Mouse (Mus musculus) hindbrain, embryonic 16.5 days (tissue): ENCODE data around the gene 4933402N03Rik. TPM values are rescaled to one million over a fixed set of nuclear protein-coding genes. Genes with fewer than 3 reads are reported as not detected.

ENCODE experiments used
- ATAC-seq: fragments of 200-750 bp; cut with Nextera tagmentation; 2 replicates; pipeline ENCODE4 v1.8.0; 2017; ENCODE audit warnings: moderate TSS enrichment, moderate library complexity
- H3K27ac ChIP-seq: fragments of 300-500 bp; sonication (generic); 2 replicates; pipeline ENCODE4 v1.5.1; 2014; ENCODE audit warnings: low read depth, mild to moderate bottlenecking, control low read depth, low read length, moderate library complexity
- H3K27me3 ChIP-seq: fragments of 300-500 bp; sonication (generic); replicated peaks from 2 replicates; pipeline ENCODE4 v1.6.1; 2014; ENCODE audit warnings: low read length; ENCODE audit not compliant: control insufficient read depth, insufficient read depth
- H3K36me3 ChIP-seq: fragments of 300-500 bp; sonication (generic); 2 replicates; pipeline ENCODE4 v1.6.1; 2014; ENCODE audit warnings: mild to moderate bottlenecking, low read length, moderate library complexity, mixed read lengths; ENCODE audit not compliant: control insufficient read depth, insufficient read depth
- H3K4me1 ChIP-seq: fragments of 300-500 bp; sonication (generic); 2 replicates; pipeline ENCODE4 v1.6.1; 2014; ENCODE audit warnings: low read depth, low read length; ENCODE audit not compliant: control insufficient read depth, insufficient read depth
- H3K4me2 ChIP-seq: fragments of 300-500 bp; sonication (generic); 2 replicates; pipeline ENCODE4 v1.6.1; 2014; ENCODE audit warnings: mild to moderate bottlenecking, low read length, control low read depth, moderate library complexity
- H3K4me3 ChIP-seq: fragments of 300-500 bp; sonication (generic); 2 replicates; pipeline ENCODE4 v1.5.1; 2014; ENCODE audit warnings: mild to moderate bottlenecking, low read length, control low read depth, moderate library complexity
- H3K9ac ChIP-seq: fragments of 300-500 bp; sonication (generic); 2 replicates; pipeline ENCODE4 v1.6.1; 2014; ENCODE audit warnings: low read depth, mild to moderate bottlenecking, control low read depth, low read length, moderate library complexity
- H3K9me3 ChIP-seq: fragments of 300-500 bp; sonication (generic); 2 replicates; pipeline ENCODE4 v1.6.1; 2014; ENCODE audit warnings: mild to moderate bottlenecking, low read length, moderate library complexity; ENCODE audit not compliant: control insufficient read depth
- WGBS: fragments of 180-500 bp; shearing (Covaris S2); extraction: QIAGEN DNeasy Blood & Tissue Kit; methylation state at CpG from one replicate; pipeline ENCODE4 v1.1.7; 2014; 5-methylcytosine and 5-hydroxymethylcytosine counted together
- polyA plus RNA-seq: library from polyadenylated mRNA; unstranded; fragments of >200 nt; fragmentation: Nextera tagmentation; extraction: Ambion mirVana; gene quantifications from 2 replicates; pipeline ENCODE4 v1.2.1, GENCODE M21; 2015

The 4933402N03Rik gene
- polyA plus RNA-seq, 1 experiment from 2014 or later, result not detected

DNA sequence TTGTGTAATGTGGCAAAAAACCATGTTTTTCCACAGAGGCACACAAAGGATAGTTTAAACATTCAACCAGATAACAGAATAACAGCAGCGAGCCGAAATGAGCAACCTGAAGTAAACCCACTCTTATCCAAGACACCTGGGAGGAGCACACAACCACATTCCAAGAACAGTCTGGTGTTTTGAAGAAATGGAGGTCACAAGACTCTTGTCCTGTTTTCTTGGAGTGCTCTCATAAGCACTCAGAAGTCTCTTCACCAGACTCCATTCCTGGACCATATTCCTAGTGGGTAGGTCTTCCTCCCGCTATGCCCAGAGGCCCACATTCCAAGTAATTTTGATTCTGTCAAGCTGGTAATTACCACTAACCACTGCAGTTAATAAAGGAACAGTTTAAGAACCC, 4.1 kb upstream of the 4933402N03Rik start:
- ATAC-seq, result no peak
- Histone ChIP-seq H3K27ac (no peak overlapping the region), H3K4me2 (no peak overlapping the region), H3K27me3 (no peaks in the 10 kb centered on the region), H3K36me3 (no peaks in the 10 kb centered on the region), H3K4me3 (no peak overlapping the region), H3K9me3 (no peaks in the 10 kb centered on the region), H3K9ac (no peak overlapping the region), H3K4me1 (no peaks in the 10 kb centered on the region)
- WGBS, result 86% methylated on average over 3 of the region's 3 CpGs

DNA sequence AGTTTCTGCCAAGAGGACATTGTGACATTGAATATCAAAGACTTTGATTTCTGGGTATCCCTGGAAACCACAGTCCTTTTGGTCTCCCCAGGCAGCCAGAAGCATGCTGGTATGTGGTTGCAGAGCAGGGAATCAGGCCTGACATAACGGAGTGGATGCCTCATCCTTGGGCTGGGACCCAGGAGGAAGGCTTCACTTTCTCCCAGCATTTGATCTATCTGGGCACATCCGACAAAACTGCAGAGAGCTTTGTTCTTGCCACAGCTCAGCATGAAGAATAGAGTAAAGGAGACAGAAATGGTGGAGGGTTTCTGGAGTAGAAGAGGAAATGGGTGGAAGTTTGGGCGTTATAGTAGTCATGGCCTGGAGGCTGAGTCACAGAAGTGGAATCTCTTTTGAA, 12.9 kb downstream of the 4933402N03Rik start:
- ATAC-seq, result peak; percentile 37; the same call in 1 of the 2 replicates
- no peaks in the 10 kb centered on the region for H3K27me3 ChIP-seq
- H3K9me3 ChIP-seq, result no peaks in the 10 kb centered on the region
- H3K9ac ChIP-seq, result no peak overlapping the region
- H3K4me1 ChIP-seq, result no peaks in the 10 kb centered on the region
- no peak overlapping the region for H3K4me3 ChIP-seq
- H3K27ac ChIP-seq, result no peak overlapping the region
- WGBS, result 67% methylated on average over 3 of the region's 3 CpGs
- no peak overlapping the region for H3K4me2 ChIP-seq
- H3K36me3 ChIP-seq, result no peaks in the 10 kb centered on the region

DNA sequence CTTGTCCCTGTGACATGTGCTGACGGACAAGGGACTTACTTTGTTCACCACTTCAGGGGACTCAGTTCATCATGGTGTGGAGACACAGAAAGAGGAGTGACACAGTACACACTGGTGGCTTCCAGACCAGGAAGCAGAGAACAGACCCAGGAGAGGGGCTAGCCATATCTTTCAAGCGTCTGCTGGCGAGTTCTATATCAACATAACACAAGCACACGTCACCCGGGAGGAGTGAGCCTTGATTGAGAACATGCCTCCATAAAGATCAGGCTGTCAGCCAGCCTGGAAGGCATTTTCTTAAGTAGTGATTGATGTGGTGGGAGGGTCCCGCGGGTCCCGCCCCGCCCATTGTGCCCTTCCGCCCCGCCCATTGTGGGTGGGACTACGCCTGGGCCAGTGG, 16.1 kb downstream of the 4933402N03Rik start:
- Histone ChIP-seq H3K4me1 (no peaks in the 10 kb centered on the region), H3K27ac (no peak overlapping the region), H3K27me3 (no peaks in the 10 kb centered on the region), H3K9ac (no peak overlapping the region), H3K9me3 (no peaks in the 10 kb centered on the region), H3K4me3 (no peak overlapping the region), H3K4me2 (no peak overlapping the region), H3K36me3 (no peaks in the 10 kb centered on the region)
- 61% methylated on average over 12 of the region's 12 CpGs for WGBS
- ATAC-seq, result no peak

DNA sequence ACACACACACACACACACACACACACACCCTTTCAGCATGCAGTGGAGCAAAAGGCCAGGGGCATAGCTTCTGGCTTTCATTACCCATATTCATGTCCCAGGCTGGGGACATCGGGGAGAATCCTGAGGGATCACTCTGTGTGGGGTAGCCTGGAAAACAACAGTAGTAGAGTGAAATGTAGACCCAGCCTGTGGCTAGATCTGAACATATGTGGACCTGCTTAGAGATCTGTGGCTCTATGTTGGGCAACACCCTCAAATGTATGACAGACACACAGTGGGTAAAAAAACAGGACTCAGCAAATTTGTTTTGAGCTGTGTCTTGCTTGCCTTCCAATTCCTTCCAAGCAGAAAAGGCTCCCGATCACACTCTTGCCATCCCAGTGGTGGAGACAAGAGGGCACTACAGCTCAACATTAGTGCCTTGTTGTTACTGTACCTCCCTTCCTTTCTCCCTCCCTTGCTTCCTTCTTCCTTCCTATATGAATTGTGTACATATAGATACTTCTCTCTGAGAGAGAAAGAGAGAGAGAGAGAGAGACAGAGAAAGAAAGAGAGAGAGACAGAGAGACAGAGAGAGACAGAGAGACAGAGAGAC, 23.8 kb downstream of the 4933402N03Rik start:
- no peaks in the 10 kb centered on the region for H3K27me3 ChIP-seq
- H3K36me3 ChIP-seq, result no peaks in the 10 kb centered on the region
- no peak overlapping the region for H3K9ac ChIP-seq
- no peak overlapping the region for H3K4me3 ChIP-seq
- no peak overlapping the region for H3K27ac ChIP-seq
- H3K4me1 ChIP-seq, result no peaks in the 10 kb centered on the region
- 93% methylated on average over 2 of the region's 2 CpGs for WGBS
- H3K4me2 ChIP-seq, result no peak overlapping the region
- no peaks in the 10 kb centered on the region for H3K9me3 ChIP-seq
- ATAC-seq, result no peak

DNA sequence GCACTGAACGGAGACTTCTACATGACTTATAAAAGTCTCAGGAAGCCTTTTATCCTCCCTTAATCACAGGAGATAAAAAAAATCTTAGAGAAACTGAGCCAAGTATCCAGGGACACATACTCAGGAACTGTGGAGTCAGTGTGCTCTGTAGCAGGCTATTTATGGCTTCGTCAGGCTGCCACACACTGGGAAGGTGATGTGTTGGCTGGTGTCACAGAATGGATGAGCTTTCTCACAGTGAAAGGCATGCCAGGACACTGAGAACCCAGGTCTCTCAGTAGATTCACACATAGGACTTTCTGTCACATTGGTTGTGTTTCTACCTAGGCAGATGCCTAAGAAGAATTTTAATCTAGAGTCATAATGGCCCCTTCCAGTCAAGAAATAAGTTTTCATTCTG, 31.7 kb downstream of the 4933402N03Rik start:
- Histone ChIP-seq H3K9me3 (no peaks in the 10 kb centered on the region), H3K4me3 (no peak overlapping the region), H3K27ac (no peak overlapping the region), H3K27me3 (no peaks in the 10 kb centered on the region), H3K9ac (no peak overlapping the region), H3K4me2 (no peak overlapping the region), H3K36me3 (no peaks in the 10 kb centered on the region), H3K4me1 (no peaks in the 10 kb centered on the region)
- 74% methylated on average over 2 of the region's 2 CpGs for WGBS
- no peak for ATAC-seq

DNA sequence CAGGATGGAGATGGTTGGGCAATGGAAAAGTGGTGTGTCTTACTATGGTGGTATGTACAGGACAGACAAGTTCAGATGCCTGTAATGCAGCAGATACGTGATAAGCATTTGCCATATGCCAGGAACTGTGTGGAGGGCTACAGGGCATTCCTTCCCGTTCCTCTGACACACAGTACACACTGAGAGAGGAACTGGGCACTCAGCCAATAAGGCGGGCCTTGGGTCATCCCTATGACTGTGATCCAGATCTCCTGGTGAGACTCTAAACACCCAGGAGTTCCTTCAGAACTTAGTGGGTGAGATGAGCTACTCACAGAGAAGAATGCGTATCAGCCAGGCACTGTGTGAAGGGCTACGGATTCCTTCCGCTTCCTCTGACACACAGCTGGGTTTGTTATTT, 32.4 kb downstream of the 4933402N03Rik start:
- Histone ChIP-seq H3K9ac (no peak overlapping the region), H3K36me3 (no peaks in the 10 kb centered on the region), H3K4me2 (no peak overlapping the region), H3K9me3 (no peaks in the 10 kb centered on the region), H3K27me3 (no peaks in the 10 kb centered on the region), H3K4me1 (no peaks in the 10 kb centered on the region), H3K27ac (no peak overlapping the region), H3K4me3 (no peak overlapping the region)
- ATAC-seq, result no peak
- WGBS, result 60% methylated on average over 6 of the region's 6 CpGs

DNA sequence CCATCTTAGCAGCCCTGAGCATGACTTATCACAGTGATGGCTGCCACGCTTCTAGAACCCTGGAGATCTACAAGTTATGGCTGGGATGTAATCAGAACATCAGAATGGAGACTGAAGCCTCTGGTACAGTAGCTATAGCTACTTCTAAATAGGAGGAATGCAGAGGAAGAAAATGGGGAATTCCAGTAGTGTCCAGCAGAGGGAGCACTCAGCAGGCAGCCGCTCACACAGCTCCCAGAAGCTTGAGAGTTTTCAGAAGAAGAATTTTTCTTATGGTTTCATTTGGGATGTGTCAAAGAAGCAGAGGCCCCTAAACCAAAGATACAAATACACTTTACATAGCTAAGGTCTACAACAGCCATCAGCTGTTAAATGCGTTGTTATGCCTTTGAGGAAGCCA, 33.6 kb downstream of the 4933402N03Rik start:
- 32% methylated on average over 3 of the region's 3 CpGs for WGBS
- no peaks in the 10 kb centered on the region for H3K27me3 ChIP-seq
- H3K4me2 ChIP-seq, result no peak overlapping the region
- H3K36me3 ChIP-seq, result no peaks in the 10 kb centered on the region
- no peaks in the 10 kb centered on the region for H3K9me3 ChIP-seq
- no peak overlapping the region for H3K27ac ChIP-seq
- H3K4me1 ChIP-seq, result no peaks in the 10 kb centered on the region
- H3K9ac ChIP-seq, result no peak overlapping the region
- no peak for ATAC-seq
- no peak overlapping the region for H3K4me3 ChIP-seq

Other genes starting within 250 kb of the 4933402N03Rik start
- gene Htra1, start 210.2 kb downstream of the 4933402N03Rik start, polyA plus RNA-seq, result 23.1 and 25.9 TPM in 2 replicates
- gene Dmbt1, start 114.3 kb downstream of the 4933402N03Rik start, polyA plus RNA-seq, result not detected in 2 replicates
- 0.03 TPM in 1 of 2 replicates, not detected in the other for gene 5430419D17Rik, start 28.1 kb upstream of the 4933402N03Rik start, polyA plus RNA-seq
- gene Cuzd1, start 176.0 kb upstream of the 4933402N03Rik start, polyA plus RNA-seq, result not detected in 2 replicates
- not detected in 2 replicates for gene Fam24b, start 183.2 kb upstream of the 4933402N03Rik start, polyA plus RNA-seq
- 0.35 TPM in 1 of 2 replicates, not detected in the other for gene Fam24a, start 187.6 kb upstream of the 4933402N03Rik start, polyA plus RNA-seq
- 29.0 and 33.9 TPM in 2 replicates for gene 2310057M21Rik, start 216.4 kb upstream of the 4933402N03Rik start, polyA plus RNA-seq
- gene Pstk, start 224.8 kb upstream of the 4933402N03Rik start, polyA plus RNA-seq, result 51.8 and 57.9 TPM in 2 replicates